Mouse (Mus musculus) stomach, postnatal 0 days (tissue): ENCODE measurements around the gene Lix1l. TPM values are rescaled to one million over a fixed set of nuclear protein-coding genes. Genes with fewer than 3 reads are reported as not detected.

Source experiments
- ATAC-seq: fragments of 200-750 bp; cut with Nextera tagmentation; 2 replicates; pipeline ENCODE4 v1.8.0; 2017; ENCODE audit not compliant: low FRiP score, low TSS enrichment
- DNase-seq: peaks from one replicate; pipeline ENCODE4 v3.0.0-alpha.2; 2016; ENCODE audit warnings: low spot score
- H3K27ac ChIP-seq: fragments of 300-500 bp; sonication (generic); replicated peaks from 2 replicates; pipeline ENCODE4 v1.5.1; 2014; ENCODE audit warnings: mild to moderate bottlenecking, control low read depth
- H3K27me3 ChIP-seq: fragments of 300-500 bp; sonication (generic); 2 replicates; pipeline ENCODE4 v1.6.1; 2014; ENCODE audit warnings: low read length; ENCODE audit not compliant: control insufficient read depth, insufficient read depth
- H3K36me3 ChIP-seq: fragments of 300-500 bp; sonication (generic); 2 replicates; pipeline ENCODE4 v1.6.1; 2014; ENCODE audit warnings: low read length, mixed read lengths; ENCODE audit not compliant: control insufficient read depth, insufficient read depth
- H3K4me1 ChIP-seq: fragments of 300-500 bp; sonication (generic); replicated peaks from 2 replicates; pipeline ENCODE4 v1.6.1; 2014; ENCODE audit warnings: antibody characterized with exemption; ENCODE audit not compliant: control insufficient read depth, insufficient read depth
- H3K4me2 ChIP-seq: fragments of 300-500 bp; sonication (generic); replicated peaks from 2 replicates; pipeline ENCODE4 v1.6.1; 2014; ENCODE audit warnings: low read depth, mild to moderate bottlenecking, control low read depth, moderate library complexity
- H3K4me3 ChIP-seq: fragments of 300-500 bp; sonication (generic); 2 replicates; pipeline ENCODE4 v1.5.1; 2014; ENCODE audit warnings: low read depth, low read length, control low read depth
- H3K9ac ChIP-seq: fragments of 300-500 bp; sonication (generic); 2 replicates; pipeline ENCODE4 v1.6.1; 2014; ENCODE audit warnings: mild to moderate bottlenecking, low read length, control low read depth, mixed read lengths
- H3K9me3 ChIP-seq: fragments of 300-500 bp; sonication (generic); 2 replicates; pipeline ENCODE4 v1.6.1; 2016; ENCODE audit warnings: low read length; ENCODE audit not compliant: control insufficient read depth
- CTCF ChIP-seq: IDR thresholded peaks from 2 replicates; pipeline ENCODE4 v1.5.1; 2016; ENCODE audit warnings: antibody characterized with exemption, low read depth, mild to moderate bottlenecking, moderate library complexity
- EP300 ChIP-seq: optimal IDR thresholded peaks from 2 replicates; pipeline ENCODE3; 2016; ENCODE audit warnings: antibody characterized with exemption
- WGBS: fragments of 180-500 bp; shearing (Covaris S2); extraction: QIAGEN DNeasy Blood & Tissue Kit; methylation state at CpG from one replicate; pipeline ENCODE4 v1.1.7; 2014; 5-methylcytosine and 5-hydroxymethylcytosine counted together
- polyA plus RNA-seq: library from polyadenylated mRNA; unstranded; fragments of >200 nt; fragmentation: Nextera tagmentation; extraction: Ambion mirVana; gene quantifications from 2 replicates; pipeline ENCODE4 v1.2.1, GENCODE M21; 2015

Lix1l gene
- polyA plus RNA-seq, 1 experiment from 2014 or later = 3.8 TPM

DNA sequence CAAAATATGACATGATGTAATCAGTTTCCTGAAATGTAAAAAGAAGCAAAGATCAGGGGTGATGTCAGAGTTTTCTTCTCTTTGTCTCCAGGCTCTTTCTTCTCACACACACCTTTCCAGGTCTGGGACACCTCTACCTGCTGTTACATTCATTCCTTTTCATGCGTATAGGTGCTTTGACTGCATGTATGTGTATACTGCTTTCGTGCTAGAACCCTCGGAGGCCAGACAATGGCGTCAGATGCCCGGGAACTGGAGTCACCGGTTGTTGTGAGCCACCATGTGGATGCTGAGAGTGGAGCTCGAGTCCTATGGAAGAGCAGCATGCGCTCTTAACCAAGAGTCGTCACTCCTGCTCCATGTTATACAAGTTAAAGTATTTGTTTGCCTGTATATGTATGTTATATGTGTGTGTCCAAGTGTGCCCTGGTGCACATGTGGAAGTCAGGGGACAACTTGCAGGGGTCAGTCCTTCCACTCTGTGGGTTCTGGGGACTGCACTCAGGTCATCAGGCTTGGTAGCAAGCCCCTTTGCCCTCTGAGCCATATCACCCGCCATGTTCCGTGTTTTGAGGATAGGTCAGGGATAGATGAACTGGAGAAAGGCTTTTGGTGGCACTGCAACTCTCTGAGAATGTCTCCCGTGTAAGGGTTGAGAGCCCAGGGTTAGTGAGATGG lies 22.2 kb upstream of the Lix1l start:
- DNase-seq = no peak
- no peak overlapping the region for H3K9ac ChIP-seq
- H3K36me3 ChIP-seq = no peaks in the 10 kb centered on the region
- TF ChIP-seq EP300 (no peak), CTCF (peak; percentile 23; the same call in 1 of the 2 replicates)
- 83% methylated on average over 12 of the region's 12 CpGs for WGBS
- peaks cover 22% of the 10 kb centered on the region for H3K4me1 ChIP-seq
- no peak overlapping the region for H3K27ac ChIP-seq
- ATAC-seq = no peak
- no peaks in the 10 kb centered on the region for H3K9me3 ChIP-seq
- no peaks in the 10 kb centered on the region for H3K27me3 ChIP-seq
- H3K4me3 ChIP-seq = no peak overlapping the region
- H3K4me2 ChIP-seq = no peak overlapping the region

DNA sequence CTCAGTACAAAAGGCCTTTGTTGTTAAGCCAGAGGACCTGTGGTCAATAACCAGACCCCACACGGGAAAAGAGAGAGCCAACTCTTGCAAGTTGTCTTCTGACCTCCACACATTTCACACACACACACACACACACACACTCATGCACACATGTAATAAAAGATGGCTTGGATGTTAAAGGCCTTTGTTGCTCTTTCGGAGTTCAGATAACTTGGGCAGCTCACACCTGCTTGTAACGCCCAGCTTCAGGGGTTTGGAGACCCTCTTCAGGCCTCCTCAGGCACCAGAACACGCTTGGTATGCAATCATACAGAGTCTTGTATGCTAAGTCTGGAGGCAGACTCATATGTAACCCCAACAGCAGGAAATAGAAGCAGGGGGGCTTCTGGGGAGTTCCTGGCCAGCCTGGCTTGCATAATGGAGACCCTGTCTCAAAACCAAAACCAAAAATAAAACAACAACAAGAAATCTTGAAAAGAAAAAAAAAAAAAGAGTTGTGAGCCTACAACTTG lies 21.7 kb upstream of the Lix1l start:
- H3K4me2 ChIP-seq = no peak overlapping the region
- WGBS = 82% methylated on average over 4 of the region's 4 CpGs

DNA sequence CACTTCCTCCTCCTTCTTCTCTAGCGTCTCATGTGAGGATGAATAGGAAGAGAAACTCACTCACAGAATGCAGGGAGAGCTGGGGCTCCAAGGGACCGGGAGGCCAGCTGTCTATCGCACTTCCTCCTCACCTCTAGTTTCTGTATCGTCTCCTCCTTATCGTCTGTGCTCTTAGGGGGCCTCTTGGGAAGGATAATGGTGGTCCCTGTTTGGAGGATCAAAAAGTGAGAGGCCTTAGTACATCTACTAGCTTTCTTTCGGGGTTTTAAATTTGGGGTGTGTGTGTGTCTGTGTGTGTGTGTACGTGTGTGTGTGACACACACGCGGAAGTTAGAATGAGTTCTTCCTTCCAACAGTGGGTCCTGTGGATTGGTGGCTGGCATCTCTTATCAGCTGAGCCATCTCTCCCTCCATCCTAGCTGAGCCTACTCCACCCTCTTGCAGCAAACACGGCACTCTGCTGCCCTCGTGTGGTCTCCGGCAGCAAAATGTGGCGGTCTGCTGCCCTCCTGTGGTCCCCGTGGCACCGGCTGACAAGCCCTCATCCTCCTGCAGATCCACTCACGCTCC lies 21.0 kb upstream of the Lix1l start:
- no peaks in the 10 kb centered on the region for H3K36me3 ChIP-seq
- peak; percentile 100 for TF ChIP-seq CTCF
- TF ChIP-seq EP300 = no peak
- H3K4me3 ChIP-seq = no peak overlapping the region
- no peaks in the 10 kb centered on the region for H3K9me3 ChIP-seq
- peaks cover 18% of the 10 kb centered on the region for H3K4me1 ChIP-seq
- H3K9ac ChIP-seq = no peak overlapping the region; the same call in 1 of the 2 replicates
- peak overlapping the region; percentile 34 for H3K4me2 ChIP-seq
- peak overlapping the region; percentile 35 for H3K27ac ChIP-seq
- ATAC-seq = peak; percentile 33; the same call in 1 of the 2 replicates
- DNase-seq = peak; percentile 93
- H3K27me3 ChIP-seq = no peaks in the 10 kb centered on the region
- WGBS = 15% methylated on average over 16 of the region's 16 CpGs

More for the DNA sequence above, 21.7 kb upstream of the Lix1l start:
- no peak overlapping the region; the same call in 1 of the 2 replicates for H3K9ac ChIP-seq
- no peak for DNase-seq
- no peak for ATAC-seq
- TF ChIP-seq CTCF = no peak
- TF ChIP-seq EP300 = no peak
- H3K27ac ChIP-seq = peak overlapping the region; percentile 35; the same call in 1 of the 2 replicates
- peaks cover 19% of the 10 kb centered on the region for H3K4me1 ChIP-seq
- H3K9me3 ChIP-seq = no peaks in the 10 kb centered on the region
- H3K4me3 ChIP-seq = no peak overlapping the region
- no peaks in the 10 kb centered on the region for H3K36me3 ChIP-seq
- no peaks in the 10 kb centered on the region for H3K27me3 ChIP-seq

DNA sequence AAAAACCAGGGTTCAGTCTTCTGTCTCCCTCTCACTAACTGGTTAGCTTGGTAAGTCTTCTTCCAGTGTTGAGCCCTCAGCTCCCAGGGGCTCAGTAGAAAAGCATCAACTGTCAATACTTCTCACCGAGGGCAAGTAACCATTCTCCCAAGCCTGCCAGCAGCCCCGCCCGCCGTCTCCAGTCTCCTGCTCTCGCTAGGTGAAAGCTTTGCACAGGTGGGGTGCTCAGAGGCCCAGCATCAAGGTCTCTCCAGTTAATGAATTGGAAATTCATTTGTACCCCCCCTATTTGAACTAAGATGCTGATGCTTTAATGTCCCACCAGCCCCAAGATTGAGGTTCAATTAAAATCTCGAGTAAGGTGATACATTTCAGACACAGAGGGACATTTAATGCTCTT lies 19.8 kb upstream of the Lix1l start:
- H3K27me3 ChIP-seq = no peaks in the 10 kb centered on the region
- whole genome bisulfite sequencing = 62% methylated on average over 6 of the region's 6 CpGs
- H3K4me2 ChIP-seq = no peak overlapping the region
- TF ChIP-seq CTCF (no peak), EP300 (no peak)
- peak; percentile 18 for DNase-seq
- H3K36me3 ChIP-seq = no peaks in the 10 kb centered on the region
- H3K4me3 ChIP-seq = no peak overlapping the region
- ATAC-seq = no peak
- no peak overlapping the region for H3K9ac ChIP-seq
- peaks cover 9% of the 10 kb centered on the region; the same call in 1 of the 2 replicates for H3K4me1 ChIP-seq
- no peaks in the 10 kb centered on the region for H3K9me3 ChIP-seq
- no peak overlapping the region for H3K27ac ChIP-seq

DNA sequence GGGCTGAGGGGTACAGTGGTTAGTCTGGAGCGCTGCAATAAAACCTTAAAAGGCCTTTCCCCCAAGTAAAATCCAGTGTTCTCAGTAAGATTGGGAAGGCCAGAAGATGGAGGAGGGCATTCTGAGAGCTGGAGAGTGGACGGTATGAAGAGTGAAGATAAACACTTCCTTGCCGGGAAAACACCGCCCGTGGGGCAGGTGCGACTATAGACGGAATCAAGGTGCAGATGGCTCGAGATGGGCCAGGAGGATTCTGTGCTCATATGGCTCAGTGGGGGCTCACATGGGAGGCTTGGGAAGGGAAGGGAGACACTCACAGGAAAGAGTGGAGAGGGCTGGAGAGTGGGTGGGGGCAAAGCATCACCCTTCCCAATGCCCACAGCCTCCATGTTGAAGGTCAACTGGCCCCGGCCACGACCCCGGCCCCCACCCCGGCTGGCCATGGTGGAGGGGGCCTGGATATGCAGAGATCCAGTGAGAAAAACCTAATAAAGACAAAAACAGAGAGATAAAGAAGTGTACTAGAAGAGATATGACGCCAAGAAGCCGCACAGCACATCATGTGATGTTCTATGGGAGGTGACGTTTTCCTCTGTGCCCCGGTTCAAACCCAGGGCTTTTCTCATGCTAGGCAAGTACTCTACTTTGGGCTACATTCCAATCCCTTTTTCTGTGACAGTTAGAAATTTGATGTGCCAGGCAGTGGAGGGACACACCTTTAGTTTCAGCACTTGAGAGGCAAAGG lies 19.0 kb upstream of the Lix1l start:
- no peaks in the 10 kb centered on the region for H3K27me3 ChIP-seq
- 83% methylated on average over 16 of the region's 16 CpGs for WGBS
- H3K9me3 ChIP-seq = no peaks in the 10 kb centered on the region
- no peak for TF ChIP-seq EP300
- TF ChIP-seq CTCF = no peak
- no peak overlapping the region for H3K4me2 ChIP-seq
- no peak for DNase-seq
- no peak for ATAC-seq
- no peak overlapping the region for H3K27ac ChIP-seq
- no peak overlapping the region for H3K9ac ChIP-seq
- H3K4me3 ChIP-seq = no peak overlapping the region
- H3K36me3 ChIP-seq = no peaks in the 10 kb centered on the region
- peaks cover 6% of the 10 kb centered on the region; the same call in 1 of the 2 replicates for H3K4me1 ChIP-seq
